Mouse (Mus musculus) mature B cell (primary cell): ENCODE measurements around the gene Hepacam2.
"Not testable (repeated sequence)": the region's sequence is repeated elsewhere in the genome, so short reads cannot be mapped to it uniquely, and the experiment has no call there.

Source experiments
- in situ Hi-C: fragments of 300-500 bp; cut with MboI; formaldehyde crosslinking; loops from 2 replicates; pipeline ENCODE4 v1.14.3; 2019

Hepacam2 gene

GRCm38 (mm10) chr6:3468627-3469026, 29.5 kb downstream of the Hepacam2 start:
- in situ Hi-C loops, result no loop called here

GRCm38 (mm10) chr6:3463594-3463993, 34.5 kb downstream of the Hepacam2 start:
- in situ Hi-C loops, result no loop called here

GRCm38 (mm10) chr6:3463026-3463425, 35.1 kb downstream of the Hepacam2 start:
- in situ Hi-C loops, result no loop called here

- in situ Hi-C loops, result no loop called here
Measured at GRCm38 (mm10) chr6:3455944-3456536, 42.1 kb downstream of the Hepacam2 start.

- in situ Hi-C loops, result no loop called here
Measured at GRCm38 (mm10) chr6:3454421-3454820, 43.7 kb downstream of the Hepacam2 start.

- in situ Hi-C loops, result no loop called here
Measured at GRCm38 (mm10) chr6:3447404-3447803, 50.7 kb downstream of the Hepacam2 start.

- in situ Hi-C loops, result no loop called here
Measured at GRCm38 (mm10) chr6:3443905-3444304, 54.2 kb downstream of the Hepacam2 start.

- in situ Hi-C loops, result no loop called here
Measured at GRCm38 (mm10) chr6:3436087-3436486, 62.0 kb downstream of the Hepacam2 start.

- in situ Hi-C loops, result not testable (repeated sequence)
Measured at GRCm38 (mm10) chr6:3430976-3431375, 67.1 kb downstream of the Hepacam2 start.

- in situ Hi-C loops, result no loop called here
Measured at GRCm38 (mm10) chr6:3427047-3427446, 71.1 kb downstream of the Hepacam2 start.

- in situ Hi-C loops, result not testable (repeated sequence)
Measured at GRCm38 (mm10) chr6:3425333-3425732, 72.8 kb downstream of the Hepacam2 start.

GRCm38 (mm10) chr6:3424613-3425277, 73.4 kb downstream of the Hepacam2 start:
- in situ Hi-C loops, result not testable (repeated sequence)
